Mouse (Mus musculus) stomach, postnatal 0 days (tissue): ENCODE results near the gene Gga2. TPM values are rescaled to one million over a fixed set of nuclear protein-coding genes. Genes with fewer than 3 reads are reported as not detected.
A peak's percentile ranks its signal among the peaks of the same experiment; 100 is the strongest.

Experiments
- ATAC-seq: fragments of 200-750 bp; cut with Nextera tagmentation; 2 replicates; pipeline ENCODE4 v1.8.0; 2017; ENCODE audit not compliant: low FRiP score, low TSS enrichment
- DNase-seq: peaks from one replicate; pipeline ENCODE4 v3.0.0-alpha.2; 2016; ENCODE audit warnings: low spot score
- H3K27ac ChIP-seq: fragments of 300-500 bp; sonication (generic); replicated peaks from 2 replicates; pipeline ENCODE4 v1.5.1; 2014; ENCODE audit warnings: mild to moderate bottlenecking, control low read depth
- H3K27me3 ChIP-seq: fragments of 300-500 bp; sonication (generic); 2 replicates; pipeline ENCODE4 v1.6.1; 2014; ENCODE audit warnings: low read length; ENCODE audit not compliant: control insufficient read depth, insufficient read depth
- H3K36me3 ChIP-seq: fragments of 300-500 bp; sonication (generic); 2 replicates; pipeline ENCODE4 v1.6.1; 2014; ENCODE audit warnings: low read length, mixed read lengths; ENCODE audit not compliant: control insufficient read depth, insufficient read depth
- H3K4me1 ChIP-seq: fragments of 300-500 bp; sonication (generic); replicated peaks from 2 replicates; pipeline ENCODE4 v1.6.1; 2014; ENCODE audit warnings: antibody characterized with exemption; ENCODE audit not compliant: control insufficient read depth, insufficient read depth
- H3K4me2 ChIP-seq: fragments of 300-500 bp; sonication (generic); replicated peaks from 2 replicates; pipeline ENCODE4 v1.6.1; 2014; ENCODE audit warnings: low read depth, mild to moderate bottlenecking, control low read depth, moderate library complexity
- H3K4me3 ChIP-seq: fragments of 300-500 bp; sonication (generic); 2 replicates; pipeline ENCODE4 v1.5.1; 2014; ENCODE audit warnings: low read depth, low read length, control low read depth
- H3K9ac ChIP-seq: fragments of 300-500 bp; sonication (generic); 2 replicates; pipeline ENCODE4 v1.6.1; 2014; ENCODE audit warnings: mild to moderate bottlenecking, low read length, control low read depth, mixed read lengths
- H3K9me3 ChIP-seq: fragments of 300-500 bp; sonication (generic); 2 replicates; pipeline ENCODE4 v1.6.1; 2016; ENCODE audit warnings: low read length; ENCODE audit not compliant: control insufficient read depth
- CTCF ChIP-seq: IDR thresholded peaks from 2 replicates; pipeline ENCODE4 v1.5.1; 2016; ENCODE audit warnings: antibody characterized with exemption, low read depth, mild to moderate bottlenecking, moderate library complexity
- EP300 ChIP-seq: optimal IDR thresholded peaks from 2 replicates; pipeline ENCODE3; 2016; ENCODE audit warnings: antibody characterized with exemption
- WGBS: fragments of 180-500 bp; shearing (Covaris S2); extraction: QIAGEN DNeasy Blood & Tissue Kit; methylation state at CpG from one replicate; pipeline ENCODE4 v1.1.7; 2014; 5-methylcytosine and 5-hydroxymethylcytosine counted together
- polyA plus RNA-seq: library from polyadenylated mRNA; unstranded; fragments of >200 nt; fragmentation: Nextera tagmentation; extraction: Ambion mirVana; gene quantifications from 2 replicates; pipeline ENCODE4 v1.2.1, GENCODE M21; 2015

Gene Gga2
- polyA plus RNA-seq, result 31.5 and 33.5 TPM in 2 replicates

DNA sequence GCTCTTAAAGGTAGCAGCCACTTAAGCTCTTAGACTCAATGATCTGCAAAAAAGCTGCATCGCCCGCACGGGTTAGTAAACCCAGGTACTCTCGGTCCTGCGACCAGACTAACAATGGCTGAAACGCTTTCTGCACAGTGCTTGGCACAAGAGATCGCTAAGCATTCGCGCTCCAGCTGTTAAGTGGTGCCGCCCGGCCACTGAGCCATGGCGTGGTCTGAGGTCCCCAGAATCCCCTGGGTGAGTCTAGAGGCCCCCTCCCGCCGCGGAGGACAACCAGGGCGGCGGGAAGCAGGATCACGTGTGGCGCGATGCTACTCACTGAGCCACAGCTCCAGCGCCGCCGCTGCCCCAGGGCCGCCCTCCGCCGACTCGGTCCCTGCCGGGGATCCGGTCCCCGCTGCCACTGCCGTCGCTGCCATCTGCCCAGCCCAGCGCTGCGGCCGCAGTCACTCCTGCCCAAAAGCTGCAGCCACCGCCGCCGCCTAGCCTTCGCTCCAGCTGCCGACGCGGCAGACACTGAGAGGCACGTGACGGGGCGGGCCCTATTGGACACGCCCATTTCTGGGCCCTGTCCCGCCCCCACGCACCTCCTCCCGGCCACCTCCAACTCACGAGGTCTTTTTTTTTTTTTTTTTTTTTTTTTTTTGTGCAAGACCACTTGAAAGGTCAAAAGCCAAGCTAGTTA is at the start of gene Gga2:
Gene Gga2 (minus strand): TSS at position 556 of the 688 bp plus-strand sequence.
- H3K27ac ChIP-seq, result peak within 1 kb of the TSS; percentile 78
- no peaks in the 10 kb centered on the region for H3K9me3 ChIP-seq
- no peaks in the 10 kb centered on the region; the same call in 1 of the 2 replicates for H3K4me1 ChIP-seq
- H3K9ac ChIP-seq, result peak within 1 kb of the TSS; percentile 78
- ATAC-seq, result peak; percentile 85
- WGBS, result under 1% methylated on average over 50 of the region's 50 CpGs
- DNase-seq, result peak; percentile 90
- H3K4me3 ChIP-seq, result peak within 1 kb of the TSS; percentile 76
- peak within 1 kb of the TSS; percentile 92 for H3K4me2 ChIP-seq
- no peaks in the 10 kb centered on the region for H3K36me3 ChIP-seq
- peak; percentile 8; the same call in 1 of the 2 replicates for TF ChIP-seq CTCF
- no peak for TF ChIP-seq EP300
- no peaks in the 10 kb centered on the region for H3K27me3 ChIP-seq

DNA sequence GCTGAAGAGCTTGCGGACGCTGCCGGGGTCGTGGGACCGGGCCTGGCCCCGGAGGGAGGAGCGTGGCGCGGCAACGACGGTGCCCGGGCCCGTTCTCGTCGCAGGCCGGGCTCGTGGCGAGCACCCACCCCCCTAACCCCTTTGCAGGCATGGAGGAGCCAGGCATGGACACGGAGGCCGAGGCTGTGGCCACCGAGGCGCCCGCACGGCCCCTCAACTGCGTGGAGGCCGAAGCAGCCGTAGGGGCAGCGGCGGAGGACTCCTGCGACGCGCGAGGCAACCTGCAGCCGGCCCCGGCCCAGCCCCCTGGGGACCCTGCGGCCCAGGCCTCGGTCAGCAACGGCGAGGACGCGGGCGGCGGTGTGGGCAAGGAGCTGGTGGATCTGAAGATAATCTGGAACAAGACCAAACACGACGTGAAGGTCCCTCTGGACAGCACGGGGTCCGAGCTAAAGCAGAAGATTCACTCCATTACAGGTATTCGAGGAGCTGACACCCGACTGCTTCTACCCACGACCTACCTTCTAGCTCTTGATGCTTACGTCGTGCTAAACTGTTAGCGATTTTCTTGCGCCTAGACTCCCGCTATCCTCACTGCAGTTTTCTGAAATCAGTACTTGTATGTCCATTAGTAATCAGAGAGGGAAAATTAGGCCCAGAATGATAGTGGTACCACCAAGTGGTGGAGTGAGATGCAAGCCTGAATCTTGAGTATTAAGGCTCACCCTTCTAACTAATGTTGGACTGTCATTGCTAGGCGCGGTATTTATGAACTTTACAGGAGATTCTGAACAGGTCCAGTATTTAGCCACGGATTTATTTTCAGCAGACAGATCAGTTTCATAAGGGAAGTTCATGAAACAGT is 46.7 kb upstream of the Gga2 start:
- 1% methylated on average over 51 of the region's 58 CpGs for WGBS
- Histone ChIP-seq H3K36me3 (peaks cover 9% of the 10 kb centered on the region; the same call in 1 of the 2 replicates), H3K4me2 (peak overlapping the region; percentile 86), H3K4me1 (no peaks in the 10 kb centered on the region; the same call in 1 of the 2 replicates), H3K27me3 (no peaks in the 10 kb centered on the region), H3K27ac (peak overlapping the region; percentile 95), H3K9me3 (no peaks in the 10 kb centered on the region), H3K9ac (peak overlapping the region; percentile 99), H3K4me3 (peak overlapping the region; percentile 99)
- TF ChIP-seq CTCF (peak; percentile 60), EP300 (no peak)
- DNase-seq, result peak; percentile 46
- 0 out of 2 replicates have a peak, but pooled peaks have one; percentile 7 for ATAC-seq

- TF ChIP-seq CTCF (peak; percentile 38), EP300 (peak; percentile 47)
- Histone ChIP-seq H3K27me3 (no peaks in the 10 kb centered on the region), H3K9me3 (no peaks in the 10 kb centered on the region), H3K4me1 (no peaks in the 10 kb centered on the region; the same call in 1 of the 2 replicates), H3K4me3 (peak within 1 kb of the TSS; percentile 99), H3K36me3 (peaks cover 8% of the 10 kb centered on the region; the same call in 1 of the 2 replicates), H3K9ac (peak within 1 kb of the TSS; percentile 99), H3K4me2 (peak within 1 kb of the TSS; percentile 86), H3K27ac (peak within 1 kb of the TSS; percentile 95)
- peak; percentile 95 for DNase-seq
- under 1% methylated on average over 60 of the region's 60 CpGs for WGBS
- ATAC-seq, result peak; percentile 98
These were observed 46.0 kb upstream of the Gga2 start, which contains the start of the genes Ubfd1 and Ears2 for GRCm38 (mm10) chr7:122066945-122067516. Gene Ubfd1 (plus strand): TSS chr7:122067175. Gene Ears2 (minus strand): TSS chr7:122067263.

DNA sequence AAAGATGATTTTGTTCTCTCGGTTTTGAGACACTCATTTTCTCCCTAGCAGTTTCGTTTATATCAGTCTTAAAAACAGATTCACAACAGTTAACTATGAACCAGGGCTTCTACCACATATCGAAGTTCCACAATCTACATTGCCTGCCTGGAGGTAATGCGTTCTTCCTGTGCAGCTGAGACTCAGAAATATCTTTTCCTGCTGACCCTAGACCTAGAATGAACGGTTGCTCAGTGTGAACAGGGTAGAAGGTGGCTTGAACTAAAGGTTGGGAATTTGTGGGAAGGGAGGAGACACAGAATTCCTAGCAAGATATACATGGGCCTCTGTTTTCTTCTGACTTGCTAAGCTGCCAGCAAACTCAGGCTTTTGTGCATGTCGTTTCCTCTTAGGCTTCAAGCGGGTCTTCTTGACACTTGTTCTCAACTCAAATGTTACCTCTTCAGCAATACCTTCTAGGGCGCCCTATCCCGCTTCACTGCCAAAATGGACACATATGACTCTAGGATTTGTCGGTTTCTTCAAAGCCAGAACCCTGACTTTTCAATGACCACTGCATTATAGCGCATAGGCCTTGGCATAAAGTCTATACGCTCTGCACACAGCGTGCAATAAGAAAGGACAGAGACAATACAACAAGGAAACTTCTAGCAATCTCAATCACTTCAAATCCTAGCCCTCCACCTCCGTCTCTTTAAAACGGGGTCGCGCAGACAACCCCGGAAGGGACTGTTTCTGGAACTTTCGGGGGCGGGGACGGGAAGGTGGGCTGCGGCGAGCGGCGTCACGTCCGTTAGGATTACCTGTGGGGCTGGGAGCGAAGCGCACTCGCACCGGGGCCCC is 45.3 kb upstream of the Gga2 start:
- H3K27me3 ChIP-seq, result no peaks in the 10 kb centered on the region
- peak overlapping the region; percentile 99 for H3K4me3 ChIP-seq
- H3K36me3 ChIP-seq, result peaks cover 5% of the 10 kb centered on the region; the same call in 1 of the 2 replicates
- H3K4me2 ChIP-seq, result peak overlapping the region; percentile 86
- H3K4me1 ChIP-seq, result no peaks in the 10 kb centered on the region; the same call in 1 of the 2 replicates
- ATAC-seq, result peak; percentile 0; the same call in 1 of the 2 replicates
- peak overlapping the region; percentile 95 for H3K27ac ChIP-seq
- no peaks in the 10 kb centered on the region for H3K9me3 ChIP-seq
- peak overlapping the region; percentile 99 for H3K9ac ChIP-seq
- TF ChIP-seq EP300, result no peak
- TF ChIP-seq CTCF, result no peak
- peak; percentile 25 for DNase-seq
- WGBS, result 10% methylated on average over 31 of the region's 31 CpGs

- DNase-seq (no peak), ATAC-seq (no peak)
- H3K4me1 ChIP-seq, result no peaks in the 10 kb centered on the region; the same call in 1 of the 2 replicates
- H3K27me3 ChIP-seq, result no peaks in the 10 kb centered on the region
- peaks cover 4% of the 10 kb centered on the region; the same call in 1 of the 2 replicates for H3K36me3 ChIP-seq
- no peaks in the 10 kb centered on the region for H3K9me3 ChIP-seq
- TF ChIP-seq EP300 (no peak), CTCF (no peak)
- H3K27ac ChIP-seq, result no peak overlapping the region
- 27% methylated on average over 1 of the region's 1 CpGs for WGBS
- H3K4me3 ChIP-seq, result no peak overlapping the region
- no peak overlapping the region; the same call in 1 of the 2 replicates for H3K4me2 ChIP-seq
- no peak overlapping the region for H3K9ac ChIP-seq
These were observed 44.6 kb upstream of the Gga2 start for GRCm38 (mm10) chr7:122065656-122066055.
